Mouse (Mus musculus) lung, postnatal 25 days (tissue): ENCODE data around the gene Cgn.
"Not testable (repeated sequence)": the region's sequence is repeated elsewhere in the genome, so short reads cannot be mapped to it uniquely, and the experiment has no call there.

Experiments used
- DNase-seq: peaks from one replicate; pipeline ENCODE4 v3.0.0; 2022; ENCODE audit warnings: low spot score

Cgn gene

DNA sequence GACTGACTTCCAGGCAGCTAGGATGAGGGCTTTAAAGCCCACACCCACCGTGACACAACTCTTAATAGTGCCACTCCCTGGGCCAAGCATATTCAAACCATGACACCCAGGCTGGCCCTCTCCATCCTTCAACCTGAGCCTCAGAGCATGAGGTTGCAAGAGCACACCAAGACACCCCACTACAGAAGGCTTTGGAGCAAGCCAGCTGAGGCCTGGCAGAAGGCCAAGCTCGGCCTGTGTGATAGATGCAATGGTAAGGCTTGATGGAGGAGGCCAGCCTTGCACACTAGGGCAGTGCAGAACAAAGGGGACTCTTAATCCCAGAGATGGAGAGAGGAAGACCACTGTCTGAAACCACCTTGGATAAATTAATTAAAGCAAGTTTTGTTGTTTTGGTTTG is 3.2 kb upstream of the Cgn start:
- DNase-seq = no peak

GRCm38 (mm10) chr3:94789071-94789470 is 2.8 kb upstream of the Cgn start:
- DNase-seq = no peak

- DNase-seq = peak; percentile 74
Measured at GRCm38 (mm10) chr3:94787122-94787780, 959 bp upstream of the Cgn start.

DNA sequence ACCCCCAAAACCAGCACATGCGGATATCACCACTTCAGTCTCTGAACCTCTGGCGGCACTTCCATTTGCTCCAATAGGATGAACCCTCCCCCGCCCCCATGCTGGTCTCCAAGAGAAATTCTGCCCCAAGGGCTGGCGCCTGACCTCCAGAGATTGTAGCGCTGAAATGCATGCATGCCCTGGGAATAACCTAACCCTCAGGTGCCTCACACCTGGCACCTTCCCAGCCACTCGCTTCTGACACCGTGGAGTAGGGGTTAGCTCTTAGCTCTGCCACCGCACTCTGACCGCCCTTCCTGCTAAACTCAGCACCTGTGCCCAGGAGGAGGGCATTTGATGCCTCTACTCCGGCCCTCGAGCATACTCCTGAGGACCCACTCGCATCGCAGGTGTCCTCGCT is 334 bp downstream of the Cgn start:
- DNase-seq = no peak

GRCm38 (mm10) chr3:94784171-94784701 is 2.1 kb downstream of the Cgn start:
- DNase-seq = peak; percentile 74

DNA sequence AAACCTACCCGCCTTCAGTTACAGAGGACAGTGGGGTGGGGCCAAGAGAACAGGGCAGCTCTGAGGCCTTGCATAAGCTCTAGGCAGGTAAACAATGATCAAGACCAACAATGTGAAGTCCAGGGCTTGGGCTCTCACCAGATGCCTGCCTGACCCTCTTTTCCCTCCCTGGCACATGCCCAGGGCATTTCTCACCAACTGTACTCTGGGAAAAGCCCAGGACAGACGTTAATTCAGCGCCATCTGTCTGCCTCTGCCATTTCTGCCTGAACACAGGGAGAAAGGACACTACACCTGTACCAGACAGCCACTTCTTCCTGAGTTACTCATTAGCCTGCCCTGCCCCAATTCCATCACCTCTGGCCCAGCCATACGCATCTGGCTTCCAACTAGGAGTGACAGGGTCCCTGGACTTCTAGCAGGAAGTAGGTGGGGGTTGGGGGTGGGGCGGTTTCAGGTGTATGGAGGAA is 2.8 kb downstream of the Cgn start:
- DNase-seq = peak; percentile 86

GRCm38 (mm10) chr3:94782936-94783335 is 3.4 kb downstream of the Cgn start:
- DNase-seq = no peak

GRCm38 (mm10) chr3:94781356-94781755 is 4.9 kb downstream of the Cgn start:
- DNase-seq = no peak

- DNase-seq = no peak
Measured at GRCm38 (mm10) chr3:94775886-94776285, 10.4 kb downstream of the Cgn start.

- DNase-seq = no peak
Measured at GRCm38 (mm10) chr3:94774039-94774438, 12.3 kb downstream of the Cgn start.

GRCm38 (mm10) chr3:94765456-94765855 is 20.8 kb downstream of the Cgn start:
- DNase-seq = not testable (repeated sequence)

DNA sequence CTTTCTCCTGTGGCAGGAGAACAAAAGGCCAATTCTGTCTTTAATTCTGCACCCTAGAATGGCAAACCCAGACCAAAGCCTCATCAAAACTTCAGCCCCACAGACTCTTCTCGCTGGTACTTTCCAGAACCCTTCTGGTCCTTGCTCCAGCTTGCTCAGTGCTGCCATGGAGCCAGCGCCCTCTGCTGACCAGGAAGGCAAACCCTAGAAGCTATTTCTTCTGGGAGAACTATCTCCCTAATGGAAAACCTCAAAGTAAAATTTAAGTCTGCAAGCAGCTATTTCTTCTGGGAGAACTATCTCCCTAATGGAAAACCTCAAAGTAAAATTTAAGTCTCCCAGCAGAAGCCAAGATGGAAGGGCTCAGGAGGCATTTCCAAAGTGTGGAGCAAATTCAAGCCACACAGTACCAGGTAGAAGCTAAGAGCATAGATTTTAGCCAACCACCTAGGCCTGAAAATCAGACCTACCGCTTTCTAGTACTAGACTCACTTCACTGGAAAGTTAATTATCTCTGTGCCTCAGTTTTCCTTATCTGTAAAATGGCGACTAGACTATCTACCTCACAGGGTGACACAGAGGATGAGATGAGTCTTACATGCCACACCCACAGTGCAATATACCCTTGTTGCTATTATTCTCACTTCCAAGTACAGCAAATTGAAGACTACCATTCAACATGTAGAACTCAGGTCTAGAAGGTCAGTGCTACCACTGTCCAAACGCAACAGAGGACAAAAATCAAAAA is 21.6 kb downstream of the Cgn start:
- DNase-seq = not testable (repeated sequence)

DNA sequence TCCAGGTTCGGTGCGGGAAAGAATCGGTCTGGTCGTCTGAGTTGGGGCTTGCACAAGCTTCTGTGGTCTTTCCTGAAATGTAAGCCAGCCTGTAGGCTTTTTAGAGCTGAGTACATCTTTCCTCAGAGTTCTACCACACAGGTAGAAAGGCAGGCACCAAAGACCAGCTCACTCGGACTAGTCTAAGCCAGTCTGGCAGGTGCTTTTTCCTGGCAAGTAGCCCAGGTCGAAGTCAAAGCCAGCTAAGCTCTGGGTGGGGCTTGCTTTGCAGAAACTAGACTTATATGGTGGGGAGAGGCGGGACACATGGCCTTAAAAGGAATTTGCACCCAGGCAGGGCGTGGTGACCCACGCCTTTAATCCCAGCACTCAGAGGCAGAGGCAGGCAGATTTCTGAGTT is 27.9 kb downstream of the Cgn start:
- peak; percentile 33 for DNase-seq

DNA sequence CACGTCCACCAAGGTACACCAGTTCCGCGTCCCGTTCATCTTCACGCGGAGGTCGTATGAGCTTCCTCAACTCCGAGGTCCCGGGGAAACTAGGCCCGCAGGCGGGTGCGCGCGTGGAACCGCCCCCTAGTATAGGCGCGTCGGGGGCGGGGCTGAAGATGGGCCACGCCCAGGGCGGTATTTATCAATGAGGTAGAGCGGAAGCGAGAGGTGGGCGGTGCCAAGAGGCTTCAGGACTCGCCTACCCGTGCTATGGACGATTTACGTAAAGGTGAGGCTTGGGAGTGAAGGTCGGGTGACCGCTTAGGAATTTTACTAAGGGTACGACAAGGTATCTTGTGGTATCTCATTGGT is 28.3 kb downstream of the Cgn start:
- peak; percentile 28 for DNase-seq

DNA sequence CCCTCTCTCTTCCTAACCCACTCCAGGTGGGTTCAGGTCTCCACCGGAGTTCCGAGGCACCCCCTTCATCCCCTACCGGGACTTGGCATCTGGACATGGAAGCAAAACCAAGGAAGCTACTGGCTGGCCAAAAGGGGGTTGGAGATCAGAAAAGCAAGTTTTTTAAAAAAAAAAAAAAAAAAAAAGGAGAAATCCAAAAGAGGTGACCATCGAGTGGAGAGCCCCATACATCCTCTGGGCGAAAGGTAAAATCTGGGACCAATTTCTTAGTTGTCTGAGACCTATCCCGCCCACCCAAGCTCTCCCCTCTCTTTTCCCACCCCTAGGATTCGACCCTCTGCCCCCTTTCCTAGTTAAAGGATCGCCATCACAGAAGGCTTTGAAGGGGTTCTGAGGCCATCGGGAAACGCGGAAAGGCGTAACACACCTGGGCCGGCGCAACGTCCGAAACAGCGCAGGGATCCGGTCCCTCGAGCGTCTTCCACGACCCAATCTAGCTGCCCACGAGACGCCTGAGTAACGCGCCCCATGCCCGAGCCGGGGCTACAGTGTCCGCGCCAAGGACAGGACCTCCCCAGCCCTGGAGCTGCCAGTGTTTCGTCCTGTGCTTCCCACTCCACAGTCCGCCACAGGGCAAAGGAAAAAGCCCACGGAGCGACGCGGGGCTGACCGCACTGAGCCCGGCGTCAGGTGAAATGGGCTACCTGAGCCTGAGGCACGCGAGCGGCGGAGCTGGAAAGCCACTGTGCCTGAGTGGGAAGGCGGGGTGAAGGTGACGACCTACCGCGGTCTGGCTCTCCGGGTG is 28.8 kb downstream of the Cgn start:
- DNase-seq = not testable (repeated sequence)

GRCm38 (mm10) chr3:94745691-94746090 is 40.6 kb downstream of the Cgn start:
- DNase-seq = no peak

DNA sequence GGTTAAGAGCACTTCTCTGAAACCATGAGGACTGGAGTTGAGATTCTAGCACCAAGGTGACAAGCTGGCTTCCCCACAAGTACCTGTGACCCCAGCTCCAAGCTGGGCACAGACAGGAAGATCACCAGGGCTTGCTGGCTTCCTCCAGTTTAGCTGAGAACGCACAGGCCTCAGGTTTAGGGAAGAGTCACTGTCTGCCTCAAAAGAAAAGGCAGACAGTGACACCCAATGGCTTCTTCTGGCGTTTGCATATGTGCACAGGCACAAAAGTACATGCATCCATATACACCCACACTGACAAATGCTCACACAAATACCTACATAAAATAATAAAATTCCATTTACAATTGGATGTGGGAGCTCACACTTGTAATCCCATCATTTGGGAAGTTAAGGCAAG is 62.7 kb downstream of the Cgn start:
- not testable (repeated sequence) for DNase-seq

DNA sequence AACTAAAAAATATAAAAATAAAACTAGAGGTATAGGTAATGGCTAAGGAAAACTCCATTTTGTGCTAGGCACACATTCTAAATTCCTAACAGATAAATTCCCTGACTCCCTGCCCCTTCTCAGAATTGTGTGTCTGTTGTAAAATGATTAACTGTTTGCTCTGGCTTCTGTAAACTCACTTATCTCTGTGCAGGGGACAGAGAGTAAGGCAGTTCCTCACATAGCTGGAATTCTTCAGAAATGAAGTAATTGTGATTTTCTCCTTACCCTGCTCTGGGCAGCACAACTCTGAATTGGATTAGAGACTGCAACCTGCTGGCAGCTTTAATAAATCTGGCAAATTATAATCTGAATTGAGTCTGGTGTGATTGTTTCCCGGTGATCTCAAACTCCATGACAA is 68.0 kb downstream of the Cgn start:
- DNase-seq = peak; percentile 29

DNA sequence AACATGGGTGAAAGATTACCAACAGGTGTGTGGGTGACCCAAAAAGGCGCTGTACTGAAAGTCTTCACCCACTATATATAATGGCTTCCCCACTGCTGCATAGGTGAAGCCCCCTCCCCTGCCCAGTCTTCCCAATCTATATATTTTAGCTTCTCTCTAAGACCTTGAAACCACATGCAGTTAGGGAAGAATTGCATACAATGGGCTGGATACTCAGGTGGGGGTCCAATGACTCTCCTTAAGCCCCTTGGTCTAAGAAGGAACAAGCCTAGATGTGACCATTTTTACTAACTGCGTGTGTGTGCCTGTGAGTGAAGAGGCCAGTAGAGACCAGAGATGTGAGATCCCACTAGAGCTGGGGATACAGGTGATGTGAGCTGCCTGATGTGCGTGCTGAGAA is 72.9 kb downstream of the Cgn start:
- not testable (repeated sequence) for DNase-seq

- DNase-seq = not testable (repeated sequence)
Measured at GRCm38 (mm10) chr3:94710591-94710990, 75.7 kb downstream of the Cgn start.
